Mouse (Mus musculus) naive thymus-derived CD4-positive, alpha-beta T cell, adult 2 months (primary cell): ENCODE measurements around the gene Gm37240.

Source experiments
- DNase-seq: peaks from one replicate; pipeline ENCODE4 v3.0.0-alpha.2; 2011; ENCODE audit warnings: low read depth

Gene Gm37240

DNA sequence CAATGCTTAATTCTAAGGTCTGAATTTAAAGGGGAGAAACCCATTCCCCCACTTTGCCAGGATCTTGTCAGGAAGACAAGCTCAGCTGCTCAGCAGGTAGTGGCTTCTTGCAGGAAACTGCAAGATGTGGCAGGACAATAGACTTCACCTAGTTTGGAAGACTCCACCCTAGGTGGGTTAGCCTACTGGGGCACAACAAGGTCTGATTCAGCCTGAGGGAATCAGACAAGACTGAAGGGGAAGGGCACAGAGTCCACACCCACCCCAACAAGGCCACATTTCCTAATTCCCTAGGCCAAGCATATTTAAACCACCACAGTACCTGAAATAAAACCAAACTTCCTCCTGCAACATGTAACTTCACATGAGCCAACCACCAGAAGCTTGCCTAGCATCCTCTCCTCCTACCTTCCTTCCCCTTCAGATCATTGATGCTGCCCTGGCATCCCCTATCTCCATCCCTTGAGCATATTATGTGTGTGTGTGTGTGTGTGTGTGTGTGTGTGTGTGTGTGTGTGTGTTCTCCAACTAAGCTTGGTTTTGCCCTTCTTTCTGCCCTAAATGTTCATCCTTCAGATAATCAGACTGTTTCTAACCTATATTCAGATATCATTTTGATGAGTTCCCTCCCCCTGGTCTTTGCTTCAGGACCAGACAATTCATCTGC, 489.4 kb downstream of the Gm37240 start:
- no peak for DNase-seq

DNA sequence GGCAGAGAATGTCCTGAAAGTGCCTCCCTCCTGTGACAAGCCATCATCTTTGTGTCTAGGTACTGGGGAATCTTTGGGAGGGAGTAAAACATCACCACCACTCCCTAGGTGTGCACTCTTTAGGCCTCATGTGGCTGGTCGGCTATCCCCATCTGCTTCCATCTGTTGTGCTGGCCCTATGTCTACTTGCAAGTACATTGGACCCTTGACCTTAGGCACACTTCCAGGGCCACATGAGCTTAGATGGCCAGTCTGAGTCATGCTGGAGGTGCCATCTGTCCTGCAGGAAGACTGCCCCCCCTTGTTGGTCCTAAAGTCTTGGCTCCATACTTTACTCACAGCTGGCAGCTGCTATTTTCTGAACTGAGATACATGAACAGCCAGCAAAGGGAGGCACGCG, 493.9 kb downstream of the Gm37240 start:
- no peak for DNase-seq

- DNase-seq: no peak
Observed at GRCm38 (mm10) chr3:85391756-85392155, 495.6 kb downstream of the Gm37240 start.

- no peak for DNase-seq
Observed at GRCm38 (mm10) chr3:85391111-85391510, 496.2 kb downstream of the Gm37240 start.

- no peak for DNase-seq
Observed at GRCm38 (mm10) chr3:85385371-85385770, 501.9 kb downstream of the Gm37240 start.

DNA sequence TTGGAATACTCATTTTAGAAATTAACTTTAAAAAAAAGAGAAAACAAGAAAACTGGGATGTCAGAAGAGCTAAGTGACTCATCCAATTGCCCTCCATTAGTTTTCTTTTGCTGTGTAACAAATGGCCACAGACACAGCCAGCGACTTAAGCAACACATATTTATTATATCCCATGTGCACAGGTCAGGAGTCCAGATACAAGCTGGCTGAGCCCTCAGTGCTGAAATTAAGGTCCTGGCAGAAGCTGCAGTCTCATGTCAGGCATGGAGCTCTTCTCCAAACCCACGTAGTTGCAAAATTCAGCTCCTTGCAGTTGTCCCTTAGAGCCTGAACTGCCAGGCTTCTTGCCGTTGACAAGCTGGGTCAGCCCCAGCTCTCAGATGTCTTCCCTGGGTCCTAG, 504.0 kb downstream of the Gm37240 start:
- no peak for DNase-seq

DNA sequence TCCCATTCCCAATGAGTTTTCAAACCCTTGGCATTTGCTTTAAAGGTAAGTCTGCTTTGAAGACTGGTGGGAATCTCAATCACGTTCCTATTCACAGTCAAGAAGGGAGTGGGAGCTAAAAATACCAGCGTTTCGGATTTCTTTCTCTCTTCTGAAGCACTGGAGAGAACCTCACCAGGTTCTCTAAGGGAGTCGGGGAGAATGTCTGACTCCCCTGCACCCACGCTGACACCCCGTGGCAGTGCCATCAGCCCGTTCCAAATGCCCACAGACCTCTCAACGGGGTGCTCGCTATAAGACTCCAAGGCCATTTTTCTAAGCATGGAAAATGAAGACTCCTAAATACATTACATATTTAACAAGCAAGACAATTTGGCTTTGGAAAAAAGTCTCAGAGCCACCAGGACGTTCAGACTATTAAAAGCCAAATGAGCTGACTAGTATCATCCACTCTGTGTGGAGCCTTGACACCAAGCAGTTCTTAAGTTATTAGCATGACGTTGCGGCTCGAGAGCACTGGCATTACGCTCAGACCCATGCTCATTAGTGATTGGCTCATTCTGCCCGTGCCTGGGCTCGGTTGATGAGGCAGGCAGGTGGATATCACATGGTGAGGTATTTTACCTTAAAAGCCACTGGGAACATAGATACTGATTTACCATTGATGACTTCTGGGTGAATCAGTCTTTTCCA, 508.5 kb downstream of the Gm37240 start:
- DNase-seq: no peak

- DNase-seq: no peak
Observed at GRCm38 (mm10) chr3:85377946-85378702, 509.2 kb downstream of the Gm37240 start.

DNA sequence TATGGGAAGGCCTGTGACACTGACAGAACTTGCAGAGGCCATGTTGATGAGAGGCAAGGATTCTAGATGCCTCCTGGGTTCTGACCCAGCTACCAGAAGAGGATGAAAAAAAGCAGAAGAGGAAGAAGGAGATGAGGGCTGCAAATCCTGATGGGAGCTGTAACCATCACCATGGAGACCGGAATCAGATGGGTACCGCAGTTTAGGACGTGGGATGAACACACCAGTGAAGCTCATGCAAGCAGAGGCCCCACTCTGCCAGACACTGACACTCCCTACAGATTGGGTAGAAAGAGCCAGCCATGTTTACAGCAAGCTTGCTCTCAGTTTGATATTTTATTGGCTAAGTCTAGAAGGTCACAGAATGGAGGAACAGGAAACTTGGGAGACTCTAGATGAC, 509.8 kb downstream of the Gm37240 start:
- no peak for DNase-seq

GRCm38 (mm10) chr3:85376541-85376940, 510.8 kb downstream of the Gm37240 start:
- no peak for DNase-seq

- DNase-seq: no peak
Observed at GRCm38 (mm10) chr3:85373039-85373438, 514.3 kb downstream of the Gm37240 start.

DNA sequence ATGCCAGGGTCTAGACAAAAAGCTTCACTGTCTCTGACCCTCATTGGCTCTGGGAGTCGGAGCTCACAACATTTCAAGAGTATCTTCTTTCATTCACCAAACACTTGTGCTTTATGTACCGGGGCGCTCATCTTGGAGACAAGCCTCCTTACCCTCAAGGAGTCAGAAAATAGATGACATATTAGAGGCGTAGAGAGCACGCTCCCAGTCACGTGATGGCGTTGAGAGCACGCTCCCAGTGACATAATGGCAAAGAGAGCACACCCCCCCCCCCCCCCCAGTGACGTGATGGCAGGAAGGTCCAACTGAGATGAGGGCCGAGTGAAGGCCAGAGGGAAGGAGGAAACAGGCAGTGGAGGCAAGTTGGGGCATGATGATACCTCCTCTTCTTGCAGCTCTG, 517.5 kb downstream of the Gm37240 start:
- no peak for DNase-seq

DNA sequence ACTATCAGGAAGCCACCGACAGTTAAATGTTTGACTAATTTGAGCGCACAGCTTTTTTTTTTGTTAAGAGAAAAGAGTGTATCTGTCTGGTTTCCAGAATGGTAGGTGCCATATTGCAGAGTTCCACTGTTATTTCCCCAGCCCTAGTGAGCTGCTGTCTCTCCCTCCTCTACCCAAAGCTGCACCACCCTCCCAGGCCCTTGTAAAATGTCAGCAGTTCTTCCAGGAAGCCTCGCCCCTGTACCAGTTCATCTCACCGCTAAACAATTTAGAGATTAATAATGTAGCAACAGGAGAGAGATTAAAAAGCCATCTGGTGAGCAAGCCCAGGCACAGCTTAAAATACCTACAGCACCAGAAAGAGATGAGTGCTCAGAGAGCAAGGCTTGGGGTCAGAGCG, 518.2 kb downstream of the Gm37240 start:
- DNase-seq: no peak

DNA sequence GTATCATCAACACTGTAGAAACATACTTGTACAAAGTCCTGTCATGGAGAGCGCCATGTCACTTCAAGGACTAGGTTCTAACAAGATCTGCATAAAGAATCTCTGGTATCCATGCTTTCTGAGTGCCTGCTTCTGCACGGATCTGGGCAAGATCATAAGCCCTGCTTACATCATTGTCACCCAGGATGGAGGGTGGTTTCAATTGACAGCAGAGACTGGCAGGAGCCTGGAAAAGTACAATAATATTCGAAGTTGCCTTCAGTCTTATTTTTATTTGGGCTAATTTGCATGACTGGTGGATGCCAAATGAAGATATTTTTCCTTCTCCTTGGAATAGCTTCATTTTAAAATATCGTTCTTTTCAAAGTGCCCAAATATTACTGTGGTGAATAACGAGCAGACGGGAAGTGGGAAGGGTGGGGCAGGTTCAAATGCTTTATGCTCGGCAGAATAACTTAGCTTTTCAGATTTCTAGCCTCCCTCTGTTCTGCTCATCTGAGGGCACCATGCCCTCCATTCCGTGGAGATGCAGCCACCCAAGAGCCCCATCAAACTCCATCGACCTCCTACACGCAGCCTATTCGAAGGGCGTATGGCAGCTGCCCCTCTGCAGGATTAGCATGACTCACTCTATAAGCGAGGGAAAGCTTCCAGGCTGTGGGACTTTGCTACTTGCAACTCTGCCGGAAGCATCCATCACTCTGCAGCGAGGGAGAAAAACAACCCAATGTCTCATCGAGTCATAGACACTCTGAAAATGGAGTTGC, 518.8 kb downstream of the Gm37240 start:
- no peak for DNase-seq

DNA sequence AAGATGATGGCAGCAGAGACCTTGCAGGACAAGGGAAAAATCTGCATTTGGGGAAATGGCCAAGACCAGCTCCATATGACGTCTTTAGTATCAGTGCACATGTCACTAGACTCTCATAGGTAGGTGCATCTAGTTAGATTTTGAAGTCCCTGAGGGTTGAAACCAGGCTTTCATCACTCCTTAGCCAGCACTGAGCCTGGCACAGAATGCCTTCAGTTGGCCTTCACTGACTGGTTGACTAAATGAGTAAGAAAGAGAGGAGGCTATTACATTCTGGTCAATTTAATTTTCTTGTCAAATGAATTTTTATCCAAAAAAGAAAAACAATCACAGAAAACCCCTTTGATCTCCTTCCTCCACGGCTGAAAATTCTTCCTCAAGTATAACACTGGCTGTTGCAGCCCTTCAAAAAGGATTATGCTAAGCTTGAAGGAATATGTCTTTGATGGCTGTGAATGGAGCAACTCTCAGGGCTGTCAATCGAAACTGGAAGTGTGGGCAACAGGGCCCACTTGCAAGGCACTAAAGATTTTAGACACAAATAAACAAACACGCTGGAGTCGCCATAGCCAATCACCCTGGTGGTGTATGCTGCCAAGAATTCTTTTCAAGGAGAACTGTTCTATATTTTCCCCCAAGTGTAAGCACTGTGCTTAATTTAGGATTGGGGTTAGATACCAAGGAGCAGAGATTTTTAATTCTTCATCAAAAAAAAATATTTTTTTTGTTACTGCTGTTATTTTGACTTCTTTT, 522.6 kb downstream of the Gm37240 start:
- DNase-seq: no peak

GRCm38 (mm10) chr3:85362883-85363282, 524.4 kb downstream of the Gm37240 start:
- DNase-seq: no peak

- no peak for DNase-seq
Observed at GRCm38 (mm10) chr3:85356373-85356772, 530.9 kb downstream of the Gm37240 start.

GRCm38 (mm10) chr3:85348021-85348420, 539.3 kb downstream of the Gm37240 start:
- no peak for DNase-seq

DNA sequence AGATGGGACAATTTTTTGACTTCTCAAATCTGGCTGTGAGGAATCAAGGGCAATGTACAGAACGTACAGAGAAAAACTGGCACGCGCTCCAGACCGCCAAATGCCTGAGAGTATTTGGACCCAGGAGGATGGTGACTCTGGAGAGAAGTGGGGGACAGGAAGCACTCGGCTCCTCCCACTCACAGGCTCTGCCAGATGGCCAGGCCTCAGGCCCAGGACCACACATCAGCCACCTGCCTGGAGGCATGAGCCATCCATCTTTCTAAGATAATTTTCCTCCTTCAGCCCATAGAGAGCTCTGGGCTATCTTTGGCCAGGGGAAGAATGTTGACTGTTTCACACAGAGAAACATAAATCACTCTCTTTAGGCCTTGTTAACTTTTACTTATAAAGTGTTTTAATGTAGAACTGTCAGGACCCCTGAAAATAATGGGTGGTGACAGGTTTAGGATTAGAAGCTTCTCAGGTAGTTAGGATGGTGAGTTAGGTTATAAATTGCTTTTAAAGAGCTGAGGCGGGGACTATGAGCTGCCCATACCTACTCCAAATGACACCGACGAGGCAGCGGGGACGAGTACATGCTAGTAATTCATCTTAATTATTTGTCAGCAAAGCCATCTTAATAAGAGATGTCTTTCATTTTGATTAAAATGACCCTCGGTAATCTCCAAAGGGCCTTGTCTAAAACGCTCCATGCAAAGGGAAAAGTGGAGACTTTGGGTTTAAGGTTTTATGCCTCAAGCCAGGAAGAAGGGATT, 546.0 kb downstream of the Gm37240 start:
- DNase-seq: no peak

GRCm38 (mm10) chr3:85340491-85340890, 546.8 kb downstream of the Gm37240 start:
- DNase-seq: no peak

DNA sequence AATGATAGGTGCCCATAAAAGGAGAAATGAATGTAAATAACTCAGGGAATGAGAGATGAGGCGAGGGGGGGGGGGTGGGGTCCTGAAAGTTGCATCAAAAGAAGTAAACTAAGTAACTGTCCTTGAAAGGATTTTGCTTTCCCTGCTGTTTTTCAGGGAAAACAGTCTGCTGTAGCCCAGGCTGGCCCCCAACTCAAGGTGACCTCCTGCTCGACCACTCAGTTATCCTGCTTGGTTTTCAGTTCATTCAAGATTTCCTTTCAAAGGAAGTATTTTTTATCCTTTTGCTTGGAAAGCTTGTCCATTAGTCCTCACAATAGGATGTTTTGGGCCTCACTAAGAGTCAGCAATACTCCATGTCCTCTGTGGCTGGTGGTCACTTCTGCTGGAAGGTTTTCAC, 547.4 kb downstream of the Gm37240 start:
- no peak for DNase-seq
